Mouse (Mus musculus) mouse embryonic stem cell (cell line): ENCODE measurements around the gene Gm20441.

Source experiments
- in situ Hi-C, 2 experiments: fragments of 300-500 bp; cut with MboI; formaldehyde crosslinking; loops; 1 replicate in 1 of 2; 3 replicates in 1 of 2; pipeline ENCODE4 v1.14.3; 2019 to 2020; ENCODE audit warnings: low sequenced_read_pairs in 2 of 2, low pct_unique_long_range_greater_than_20kb in 1 of 2, mixed read lengths in 1 of 2; ENCODE audit not compliant: unreplicated experiment in 1 of 2

Gene Gm20441

GRCm38 (mm10) chr10:75743369-75743768 is 37.4 kb downstream of the Gm20441 start:
- in situ Hi-C loops = loop anchor here (10.0 to 25.0 kb wide), 2 partner anchors 111 to 219 kb away; partner anchors contain the start of gene Gm5134 (in 1 of the 2)

GRCm38 (mm10) chr10:75740866-75741265 is 39.9 kb downstream of the Gm20441 start:
- in situ Hi-C loops = loop anchor here (10.0 to 25.0 kb wide), 2 partner anchors 114 to 221 kb away; partner anchors contain the start of gene Gm5134 (in 1 of the 2)

GRCm38 (mm10) chr10:75725449-75725848 is 55.3 kb downstream of the Gm20441 start:
- in situ Hi-C loops = loop anchor here in 1 of 2 experiments (25.0 kb wide), 1 partner anchor 237 kb away; the partner anchor contains the start of gene Gm5134
